Mouse (Mus musculus) kidney, adult 2 months (tissue): ENCODE results near the gene Hmgb4.

Source experiments
- CTCF ChIP-seq: fragments of 200-500 bp; conservative IDR thresholded peaks from 2 replicates; pipeline ENCODE4 v1.5.1; 2011; ENCODE audit warnings: low read depth, mild to moderate bottlenecking, control low read depth, low read length, moderate library complexity, mixed read lengths; ENCODE audit not compliant: insufficient read depth, insufficient read length
- POLR2A ChIP-seq: fragments of 200-500 bp; IDR thresholded peaks from one replicate; pipeline ENCODE4 v1.6.1; 2011; ENCODE audit warnings: low read depth, low read length, control low read depth

DNA sequence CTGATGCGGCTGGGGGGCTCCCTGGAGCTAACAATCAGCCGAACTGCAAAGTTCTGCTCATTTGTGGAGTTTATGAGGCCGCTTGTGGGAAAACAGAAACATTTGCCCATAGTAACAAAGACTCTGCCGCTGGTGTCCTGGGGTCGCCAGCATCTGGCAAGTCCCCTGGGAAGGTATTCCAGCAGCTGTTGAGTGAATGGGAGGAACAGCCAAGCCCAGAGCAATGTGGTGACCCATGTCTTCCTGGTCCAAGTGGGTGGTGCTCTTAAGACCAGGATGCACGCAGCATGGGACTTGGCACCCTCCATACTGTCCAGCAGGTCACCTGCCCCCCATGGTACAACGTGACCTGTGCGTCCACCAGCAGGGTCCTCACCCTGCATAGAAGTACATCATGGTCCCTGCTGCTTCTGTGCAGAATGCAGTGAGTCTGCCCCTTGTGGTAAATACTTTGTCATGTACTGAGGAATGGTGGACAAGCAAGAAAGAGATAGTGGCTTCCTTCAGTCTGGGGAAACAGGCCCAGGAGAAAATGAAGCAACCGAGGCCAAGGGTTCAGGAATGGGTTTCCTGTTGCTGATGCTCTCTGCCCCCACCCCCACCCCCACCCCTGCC lies 8.6 kb upstream of the Hmgb4 start:
- TF ChIP-seq CTCF = no peak
- no peak for TF ChIP-seq POLR2A
